Mouse (Mus musculus) hindbrain, embryonic 14.5 days (tissue): ENCODE measurements around the gene Agrp. TPM values are rescaled to one million over a fixed set of nuclear protein-coding genes. Genes with fewer than 3 reads are reported as not detected.

Experiments
- ATAC-seq: fragments of 200-750 bp; cut with Nextera tagmentation; 2 replicates; pipeline ENCODE4 v1.8.0; 2017; ENCODE audit warnings: moderate number of reproducible peaks, mild to moderate bottlenecking, moderate TSS enrichment, moderate library complexity; ENCODE audit not compliant: low FRiP score
- DNase-seq: peaks from one replicate; pipeline ENCODE4 v3.0.0-alpha.2; 2015; ENCODE audit warnings: low spot score
- H3K27ac ChIP-seq: fragments of 300-500 bp; sonication (generic); 2 replicates; pipeline ENCODE4 v1.5.1; 2014; ENCODE audit warnings: mild to moderate bottlenecking, moderate library complexity
- H3K27me3 ChIP-seq: fragments of 300-500 bp; sonication (generic); 2 replicates; pipeline ENCODE4 v1.6.1; 2014; ENCODE audit warnings: mild to moderate bottlenecking, low read length, mixed read lengths; ENCODE audit not compliant: control insufficient read depth, insufficient read depth
- H3K36me3 ChIP-seq: fragments of 300-500 bp; sonication (generic); replicated peaks from 2 replicates; pipeline ENCODE4 v1.6.1; 2014; ENCODE audit not compliant: control insufficient read depth, insufficient read depth
- H3K4me1 ChIP-seq: fragments of 300-500 bp; sonication (generic); replicated peaks from 2 replicates; pipeline ENCODE4 v1.6.1; 2014; ENCODE audit warnings: antibody characterized with exemption, low read length, mixed read lengths; ENCODE audit not compliant: control insufficient read depth, insufficient read depth
- H3K4me2 ChIP-seq: fragments of 300-500 bp; sonication (generic); replicated peaks from 2 replicates; pipeline ENCODE4 v1.6.1; 2014; ENCODE audit warnings: mild to moderate bottlenecking, moderate library complexity
- H3K4me3 ChIP-seq: fragments of 300-500 bp; sonication (generic); replicated peaks from 2 replicates; pipeline ENCODE4 v1.5.1; 2014; ENCODE audit warnings: mild to moderate bottlenecking, low read length
- H3K9ac ChIP-seq: fragments of 300-500 bp; sonication (generic); 2 replicates; pipeline ENCODE4 v1.6.1; 2014
- H3K9me3 ChIP-seq: fragments of 300-500 bp; sonication (generic); 2 replicates; pipeline ENCODE4 v1.6.1; 2016; ENCODE audit warnings: low read length; ENCODE audit not compliant: control insufficient read depth
- WGBS: fragments of 180-500 bp; shearing (Covaris S2); extraction: QIAGEN DNeasy Blood & Tissue Kit; methylation state at CpG from one replicate; pipeline ENCODE4 v1.1.7; 2014; 5-methylcytosine and 5-hydroxymethylcytosine counted together
- polyA plus RNA-seq: library from polyadenylated mRNA; unstranded; fragments of >200 nt; fragmentation: Nextera tagmentation; extraction: Ambion mirVana; gene quantifications from 2 replicates; pipeline ENCODE4 v1.2.1, GENCODE M21; 2014

The Agrp gene
- polyA plus RNA-seq, 1 experiment from 2014 or later = 0.84 TPM

- DNase-seq = no peak
- Histone ChIP-seq H3K9me3 (no peaks in the 10 kb centered on the region), H3K4me3 (no peak overlapping the region), H3K4me2 (0 out of 2 replicates have a peak overlapping the region, but pooled peaks have one; percentile 15), H3K9ac (no peak overlapping the region), H3K4me1 (no peaks in the 10 kb centered on the region), H3K36me3 (no peaks in the 10 kb centered on the region), H3K27me3 (no peaks in the 10 kb centered on the region), H3K27ac (no peak overlapping the region)
- no peak for ATAC-seq
- 73% methylated on average over 18 of the region's 18 CpGs for WGBS
These were observed 42.5 kb downstream of the Agrp start for GRCm38 (mm10) chr8:105594451-105595242.

- 29% methylated on average over 15 of the region's 15 CpGs for whole genome bisulfite sequencing
- Histone ChIP-seq H3K9me3 (no peaks in the 10 kb centered on the region), H3K9ac (no peak overlapping the region), H3K36me3 (no peaks in the 10 kb centered on the region), H3K27me3 (no peaks in the 10 kb centered on the region), H3K27ac (no peak overlapping the region), H3K4me2 (peak overlapping the region; percentile 15; the same call in 1 of the 2 replicates), H3K4me1 (no peaks in the 10 kb centered on the region), H3K4me3 (no peak overlapping the region)
- ATAC-seq (no peak), DNase-seq (no peak)
These were observed 43.3 kb downstream of the Agrp start for GRCm38 (mm10) chr8:105593859-105594258.

GRCm38 (mm10) chr8:105592431-105592830, 44.8 kb downstream of the Agrp start:
- Histone ChIP-seq H3K27me3 (no peaks in the 10 kb centered on the region), H3K4me3 (no peak overlapping the region), H3K27ac (no peak overlapping the region), H3K9ac (no peak overlapping the region), H3K36me3 (no peaks in the 10 kb centered on the region), H3K9me3 (no peaks in the 10 kb centered on the region), H3K4me1 (no peaks in the 10 kb centered on the region), H3K4me2 (no peak overlapping the region)
- DNase-seq = no peak
- WGBS = 90% methylated on average over 2 of the region's 2 CpGs
- no peak for ATAC-seq

- no peak overlapping the region for H3K4me3 ChIP-seq
- no peaks in the 10 kb centered on the region for H3K9me3 ChIP-seq
- ATAC-seq = no peak
- 75% methylated on average over 3 of the region's 3 CpGs for WGBS
- H3K27ac ChIP-seq = no peak overlapping the region
- DNase-seq = no peak
- H3K4me2 ChIP-seq = no peak overlapping the region
- H3K27me3 ChIP-seq = no peaks in the 10 kb centered on the region
- no peaks in the 10 kb centered on the region for H3K4me1 ChIP-seq
- H3K9ac ChIP-seq = no peak overlapping the region
- H3K36me3 ChIP-seq = no peaks in the 10 kb centered on the region
These were observed 57.5 kb downstream of the Agrp start for GRCm38 (mm10) chr8:105579719-105580118.

- H3K4me1 ChIP-seq = no peaks in the 10 kb centered on the region
- WGBS = 56% methylated on average over 3 of the region's 3 CpGs
- DNase-seq = no peak
- no peak overlapping the region for H3K27ac ChIP-seq
- ATAC-seq = no peak
- no peak overlapping the region for H3K9ac ChIP-seq
- H3K4me2 ChIP-seq = no peak overlapping the region
- H3K4me3 ChIP-seq = no peak overlapping the region
- H3K27me3 ChIP-seq = no peaks in the 10 kb centered on the region
- no peaks in the 10 kb centered on the region for H3K9me3 ChIP-seq
- H3K36me3 ChIP-seq = no peaks in the 10 kb centered on the region
These were observed 61.7 kb downstream of the Agrp start for GRCm38 (mm10) chr8:105575538-105575937.

- DNase-seq = no peak
- H3K9me3 ChIP-seq = no peaks in the 10 kb centered on the region
These were observed 62.5 kb downstream of the Agrp start for GRCm38 (mm10) chr8:105574741-105575140.

GRCm38 (mm10) chr8:105573427-105573826, 63.8 kb downstream of the Agrp start:
- Histone ChIP-seq H3K4me3 (no peak overlapping the region), H3K4me2 (no peak overlapping the region), H3K27me3 (no peaks in the 10 kb centered on the region), H3K36me3 (no peaks in the 10 kb centered on the region), H3K27ac (no peak overlapping the region), H3K9ac (no peak overlapping the region), H3K4me1 (no peaks in the 10 kb centered on the region), H3K9me3 (no peaks in the 10 kb centered on the region)
- DNase-seq (peak; percentile 48), ATAC-seq (no peak)

More at GRCm38 (mm10) chr8:105574741-105575140, 62.5 kb downstream of the Agrp start:
- H3K4me1 ChIP-seq = no peaks in the 10 kb centered on the region
- no peak for ATAC-seq
- no peak overlapping the region for H3K27ac ChIP-seq
- H3K9ac ChIP-seq = no peak overlapping the region
- WGBS = 52% methylated on average over 5 of the region's 6 CpGs
- H3K36me3 ChIP-seq = no peaks in the 10 kb centered on the region
- H3K27me3 ChIP-seq = no peaks in the 10 kb centered on the region
- H3K4me2 ChIP-seq = no peak overlapping the region
- no peak overlapping the region for H3K4me3 ChIP-seq

- Histone ChIP-seq H3K4me2 (no peak overlapping the region), H3K36me3 (no peaks in the 10 kb centered on the region), H3K9me3 (no peaks in the 10 kb centered on the region), H3K4me1 (peaks cover 5% of the 10 kb centered on the region; the same call in 1 of the 2 replicates), H3K4me3 (no peak overlapping the region), H3K27ac (no peak overlapping the region), H3K9ac (no peak overlapping the region), H3K27me3 (no peaks in the 10 kb centered on the region)
- DNase-seq = no peak
- no peak for ATAC-seq
- WGBS = 93% methylated on average over 9 of the region's 9 CpGs
These were observed 65.4 kb downstream of the Agrp start for GRCm38 (mm10) chr8:105571810-105572209.

GRCm38 (mm10) chr8:105566703-105567595, 70.2 kb downstream of the Agrp start:
- DNase-seq (peak; percentile 39), ATAC-seq (no peak; the same call in 1 of the 2 replicates)
- H3K27me3 ChIP-seq = no peaks in the 10 kb centered on the region
- peak overlapping the region; percentile 56 for H3K27ac ChIP-seq
- peak overlapping the region; percentile 90 for H3K9ac ChIP-seq
- H3K4me1 ChIP-seq = peaks cover 28% of the 10 kb centered on the region
- H3K4me3 ChIP-seq = peak overlapping the region; percentile 88
- no peaks in the 10 kb centered on the region for H3K9me3 ChIP-seq
- H3K36me3 ChIP-seq = peaks cover 6% of the 10 kb centered on the region; the same call in 1 of the 2 replicates
- WGBS = 31% methylated on average over 27 of the region's 27 CpGs
- H3K4me2 ChIP-seq = peak overlapping the region; percentile 96
